Mouse (Mus musculus) lung, embryonic 14.5 days (tissue): ENCODE data around the gene Bdkrb2. TPM values are rescaled to one million over a fixed set of nuclear protein-coding genes. Genes with fewer than 3 reads are reported as not detected.
A peak's percentile ranks its signal among the peaks of the same experiment; 100 is the strongest.

Source experiments
- ATAC-seq: fragments of 200-750 bp; cut with Nextera tagmentation; 2 replicates; pipeline ENCODE4 v1.8.0; 2017; ENCODE audit warnings: mild to moderate bottlenecking, moderate TSS enrichment, moderate library complexity; ENCODE audit not compliant: insufficient read depth
- DNase-seq: peaks from one replicate; pipeline ENCODE4 v3.0.0-alpha.2; 2015
- H3K27ac ChIP-seq: fragments of 300-500 bp; sonication (generic); 2 replicates; pipeline ENCODE4 v1.5.1; 2014; ENCODE audit warnings: low read depth, mild to moderate bottlenecking, moderate library complexity
- H3K27me3 ChIP-seq: fragments of 300-500 bp; sonication (generic); 2 replicates; pipeline ENCODE4 v1.6.1; 2014; ENCODE audit warnings: low read length, control low read depth; ENCODE audit not compliant: insufficient read depth
- H3K36me3 ChIP-seq: fragments of 300-500 bp; sonication (generic); 2 replicates; pipeline ENCODE4 v1.6.1; 2014; ENCODE audit warnings: control low read depth; ENCODE audit not compliant: insufficient read depth
- H3K4me1 ChIP-seq: fragments of 300-500 bp; sonication (generic); 2 replicates; pipeline ENCODE4 v1.6.1; 2014; ENCODE audit warnings: antibody characterized with exemption, control low read depth; ENCODE audit not compliant: insufficient read depth
- H3K4me2 ChIP-seq: fragments of 300-500 bp; sonication (generic); 2 replicates; pipeline ENCODE4 v1.6.1; 2014; ENCODE audit warnings: mild to moderate bottlenecking
- H3K4me3 ChIP-seq: fragments of 300-500 bp; sonication (generic); 2 replicates; pipeline ENCODE4 v1.5.1; 2014; ENCODE audit warnings: low read depth, low read length
- H3K9ac ChIP-seq: fragments of 300-500 bp; sonication (generic); 2 replicates; pipeline ENCODE4 v1.6.1; 2014
- H3K9me3 ChIP-seq: fragments of 300-500 bp; sonication (generic); 2 replicates; pipeline ENCODE4 v1.6.1; 2016; ENCODE audit warnings: low read depth, low read length, control low read depth
- CTCF ChIP-seq: IDR thresholded peaks from 2 replicates; pipeline ENCODE4 v1.5.1; 2016; ENCODE audit warnings: antibody characterized with exemption, low read depth
- WGBS: fragments of 180-500 bp; shearing (Covaris S2); extraction: QIAGEN DNeasy Blood & Tissue Kit; methylation state at CpG from one replicate; pipeline ENCODE4 v1.1.7; 2014; 5-methylcytosine and 5-hydroxymethylcytosine counted together
- polyA plus RNA-seq: library from polyadenylated mRNA; unstranded; fragments of >200 nt; fragmentation: Nextera tagmentation; extraction: Ambion mirVana; gene quantifications from 2 replicates; pipeline ENCODE4 v1.2.1, GENCODE M21; 2014

Bdkrb2 gene
- polyA plus RNA-seq, 1 experiment from 2014 or later: 0.21 TPM

GRCm38 (mm10) chr12:105557250-105557925 lies 5.6 kb upstream of the Bdkrb2 start:
- TF ChIP-seq CTCF: no peak
- peak; percentile 52 for DNase-seq
- H3K9me3 ChIP-seq: no peaks in the 10 kb centered on the region
- H3K27ac ChIP-seq: no peak overlapping the region
- no peak overlapping the region for H3K9ac ChIP-seq
- 59% methylated on average over 7 of the region's 7 CpGs for WGBS
- H3K27me3 ChIP-seq: peaks cover 12% of the 10 kb centered on the region
- no peak for ATAC-seq
- H3K4me2 ChIP-seq: no peak overlapping the region
- H3K4me3 ChIP-seq: no peak overlapping the region
- no peaks in the 10 kb centered on the region for H3K36me3 ChIP-seq
- H3K4me1 ChIP-seq: peaks cover 16% of the 10 kb centered on the region

DNA sequence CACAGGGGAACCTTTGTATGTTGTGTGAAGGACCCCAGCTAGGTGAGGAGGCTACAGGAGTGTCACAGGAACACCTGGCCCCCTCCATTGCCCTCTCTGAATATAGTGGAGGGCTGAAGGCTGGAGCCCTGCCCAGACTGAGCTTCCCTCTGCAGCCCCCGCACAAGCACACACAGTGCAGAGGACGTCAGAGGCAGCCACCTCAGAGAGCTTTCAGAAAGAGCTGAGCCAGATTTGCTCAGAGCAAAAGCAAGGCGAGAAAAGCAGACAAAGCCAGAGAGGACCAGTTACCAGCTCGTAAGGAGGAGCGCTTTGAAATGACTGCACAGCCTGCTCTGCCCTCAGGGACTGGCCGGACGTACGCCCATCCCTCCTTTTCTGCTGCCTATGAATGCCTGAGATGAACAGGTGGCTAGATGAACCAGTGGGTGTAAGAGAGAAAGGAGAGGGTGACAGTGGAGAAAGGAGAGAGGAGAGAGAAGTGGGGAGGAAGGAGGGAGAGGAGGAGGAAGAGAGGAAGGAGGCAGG lies 2.0 kb upstream of the Bdkrb2 start:
- Histone ChIP-seq H3K9ac (no peak overlapping the region), H3K4me1 (no peaks in the 10 kb centered on the region), H3K27me3 (peaks cover 38% of the 10 kb centered on the region), H3K4me3 (no peak overlapping the region), H3K36me3 (no peaks in the 10 kb centered on the region), H3K9me3 (no peaks in the 10 kb centered on the region), H3K4me2 (no peak overlapping the region), H3K27ac (no peak overlapping the region)
- TF ChIP-seq CTCF: no peak
- ATAC-seq (no peak), DNase-seq (no peak)
- WGBS: 38% methylated on average over 8 of the region's 8 CpGs

DNA sequence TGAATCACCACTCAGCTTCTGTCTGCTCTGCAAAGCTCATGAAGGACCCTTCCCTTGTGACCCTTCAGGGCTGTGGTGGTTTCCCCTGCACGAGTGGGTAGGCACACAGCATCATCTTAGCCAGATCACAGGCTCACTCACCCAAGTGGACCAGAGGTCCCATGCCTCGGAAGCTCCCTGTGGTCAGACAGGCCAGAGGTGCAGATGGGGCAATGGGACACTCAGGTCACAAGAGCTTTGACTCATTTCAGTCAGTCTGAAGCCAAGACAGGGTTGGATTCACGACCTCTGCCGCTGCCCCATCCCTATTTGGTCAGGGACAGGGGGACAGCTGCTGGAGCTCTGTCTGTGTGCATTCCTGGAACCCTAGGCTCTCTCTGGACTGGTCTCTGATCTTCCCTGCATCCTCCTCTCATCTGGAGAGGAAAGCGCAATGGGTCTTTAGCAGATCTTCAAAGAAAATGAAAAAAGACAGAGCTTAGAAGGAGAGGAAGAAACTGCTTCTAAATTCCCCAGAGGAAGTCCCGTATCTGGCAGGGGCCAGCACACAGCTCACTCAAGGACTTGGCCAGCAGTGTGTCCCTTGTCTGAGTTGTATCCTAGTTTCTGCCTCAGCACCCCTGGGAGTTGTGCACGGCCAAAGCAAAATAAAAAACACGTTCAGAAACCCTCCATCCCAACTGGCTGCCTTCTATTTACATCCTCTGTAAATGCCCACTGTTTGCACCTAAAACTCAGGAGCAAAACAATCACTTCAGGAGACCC lies 788 bp upstream of the Bdkrb2 start:
- DNase-seq (no peak), ATAC-seq (no peak)
- Histone ChIP-seq H3K4me1 (no peaks in the 10 kb centered on the region), H3K4me2 (peak overlapping the region; percentile 61), H3K9me3 (peaks cover 5% of the 10 kb centered on the region), H3K27ac (no peak overlapping the region), H3K4me3 (peak overlapping the region; percentile 22), H3K27me3 (peaks cover 38% of the 10 kb centered on the region), H3K9ac (no peak overlapping the region), H3K36me3 (no peaks in the 10 kb centered on the region)
- WGBS: 27% methylated on average over 8 of the region's 8 CpGs
- TF ChIP-seq CTCF: no peak

GRCm38 (mm10) chr12:105563726-105564275 lies 775 bp downstream of the Bdkrb2 start:
- DNase-seq (peak; percentile 41), ATAC-seq (peak; percentile 41; the same call in 1 of the 2 replicates)
- Histone ChIP-seq H3K36me3 (no peaks in the 10 kb centered on the region), H3K9ac (no peak overlapping the region), H3K4me2 (peak overlapping the region; percentile 61), H3K4me1 (no peaks in the 10 kb centered on the region), H3K27ac (no peak overlapping the region), H3K4me3 (peak overlapping the region; percentile 22; the same call in 1 of the 2 replicates), H3K9me3 (peaks cover 5% of the 10 kb centered on the region), H3K27me3 (peaks cover 38% of the 10 kb centered on the region)
- no peak for TF ChIP-seq CTCF
- WGBS: 10% methylated on average over 25 of the region's 25 CpGs

GRCm38 (mm10) chr12:105565221-105565620 lies 2.2 kb downstream of the Bdkrb2 start:
- H3K9me3 ChIP-seq: peaks cover 5% of the 10 kb centered on the region
- ATAC-seq (no peak), DNase-seq (no peak)
- no peak overlapping the region for H3K27ac ChIP-seq
- H3K4me1 ChIP-seq: no peaks in the 10 kb centered on the region
- no peak overlapping the region for H3K4me3 ChIP-seq
- H3K27me3 ChIP-seq: peaks cover 38% of the 10 kb centered on the region
- H3K36me3 ChIP-seq: no peaks in the 10 kb centered on the region
- H3K9ac ChIP-seq: no peak overlapping the region
- no peak overlapping the region for H3K4me2 ChIP-seq
- TF ChIP-seq CTCF: no peak
- 68% methylated on average over 5 of the region's 5 CpGs for WGBS

- Histone ChIP-seq H3K27ac (no peak overlapping the region), H3K36me3 (no peaks in the 10 kb centered on the region), H3K4me3 (no peak overlapping the region), H3K9me3 (peaks cover 2% of the 10 kb centered on the region), H3K27me3 (no peaks in the 10 kb centered on the region), H3K9ac (no peak overlapping the region), H3K4me2 (no peak overlapping the region), H3K4me1 (no peaks in the 10 kb centered on the region)
- ATAC-seq (0 out of 2 replicates have a peak, but pooled peaks have one; percentile 24), DNase-seq (no peak)
- TF ChIP-seq CTCF: no peak
- 68% methylated on average over 3 of the region's 3 CpGs for WGBS
Observed at GRCm38 (mm10) chr12:105571867-105572266, 8.8 kb downstream of the Bdkrb2 start.

DNA sequence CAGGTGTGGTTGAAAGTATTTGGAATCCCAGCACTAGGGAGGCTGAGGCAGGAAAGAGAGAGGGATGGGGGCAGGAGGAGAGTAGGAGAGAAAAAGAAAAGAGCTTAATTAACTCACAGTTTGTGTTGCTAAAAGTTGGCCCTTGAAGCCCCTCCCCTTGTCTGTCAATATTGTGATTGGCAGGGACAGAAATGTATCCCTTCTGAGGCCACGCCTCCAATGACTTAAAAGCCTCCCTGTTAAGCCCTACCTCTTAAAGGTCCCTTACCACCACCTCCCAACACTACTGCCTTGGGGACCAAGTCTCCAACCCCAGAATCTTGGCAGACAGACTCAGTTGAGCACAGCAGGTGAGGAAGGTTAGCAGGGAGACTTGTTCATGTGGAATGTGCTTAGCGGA lies 9.6 kb downstream of the Bdkrb2 start:
- DNase-seq (no peak), ATAC-seq (no peak)
- no peaks in the 10 kb centered on the region for H3K4me1 ChIP-seq
- H3K36me3 ChIP-seq: no peaks in the 10 kb centered on the region
- no peak overlapping the region for H3K27ac ChIP-seq
- TF ChIP-seq CTCF: no peak
- H3K4me2 ChIP-seq: no peak overlapping the region
- 85% methylated on average over 2 of the region's 2 CpGs for WGBS
- H3K9ac ChIP-seq: no peak overlapping the region
- H3K9me3 ChIP-seq: no peaks in the 10 kb centered on the region
- no peaks in the 10 kb centered on the region for H3K27me3 ChIP-seq
- no peak overlapping the region for H3K4me3 ChIP-seq
